Comparison of ENCODE assay signal across 9 mouse cellular contexts in the genomic region with DNA sequence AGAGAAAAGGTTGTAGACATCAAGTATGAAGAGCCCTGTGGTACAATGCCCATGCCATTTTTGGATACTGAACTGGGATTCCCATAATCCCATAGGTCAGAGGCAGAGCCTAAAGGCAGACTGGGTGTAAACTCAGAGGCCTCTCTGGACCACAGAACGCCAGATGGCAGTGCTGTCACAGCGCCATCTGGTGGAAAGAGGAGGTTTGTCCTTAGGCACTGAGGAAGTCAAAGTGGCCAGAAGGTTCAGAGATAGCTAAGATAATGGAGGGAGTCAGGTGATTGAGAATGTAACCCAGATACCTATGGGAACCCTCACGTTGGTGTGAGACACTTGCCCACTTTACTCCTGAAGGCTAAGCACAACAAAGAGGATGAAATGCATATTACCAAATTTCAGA. TPM values are rescaled to one million over a fixed set of nuclear protein-coding genes. Genes with fewer than 3 reads are reported as not detected.
DNase-seq lines count a peak whose midpoint lies in the region; ATAC-seq and TF ChIP-seq lines count a peak whose summit lies in the region.
"Had no signal": no experiment of that assay in that cellular context is flagged by ENCODE, and none has a peak within 500 bp of the region (broad histone marks: within the 10 kb centered on the region; RNA-seq: fewer than 3 reads in every experiment).

No protein-coding gene starts in this region.

- H3K27ac ChIP-seq in kidney, embryonic 16.5 days (ENCODE audit: low read length) = no peak overlapping the region
- H3K27ac ChIP-seq in cortical plate, adult 2 months (ENCODE audit: insufficient read depth, low read length) = no peak overlapping the region
- H3K27ac ChIP-seq: embryonic facial prominence, embryonic 13.5 days had no signal

- WGBS in kidney, embryonic 16.5 days = 3% methylated on average over 3 of the region's 3 CpGs

- H3K27me3 ChIP-seq in kidney, embryonic 16.5 days (ENCODE audit: insufficient read depth, low read length) = no peaks in the 10 kb centered on the region

- peak; percentile 81 for TF ChIP-seq CTCF in cortical plate, adult 2 months (IDR thresholded peaks at IDR 0.05; ENCODE audit: extremely low read depth, insufficient read depth, low read length)

- no peak overlapping the region for H3K9ac ChIP-seq in kidney, embryonic 16.5 days (replicated peaks; ENCODE audit: low read length)
- H3K9ac ChIP-seq: embryonic facial prominence, embryonic 13.5 days had no signal

- TF ChIP-seq POLR2A in cortical plate, adult 2 months (IDR thresholded peaks at IDR 0.05; ENCODE audit: extremely low read depth, insufficient read depth, low read length) = no peak

- no peak; the same call in 1 of the 2 replicates for ATAC-seq in kidney, embryonic 16.5 days (ENCODE audit: low FRiP score, low TSS enrichment)
- ATAC-seq in megakaryocyte progenitor cell, adult 5-6 weeks (replicated peaks; ENCODE audit: poor library complexity) = peak; percentile 90

- H3K4me1 ChIP-seq in kidney, embryonic 16.5 days (ENCODE audit: insufficient read depth, low read length) = no peaks in the 10 kb centered on the region
- H3K4me1 ChIP-seq in cortical plate, adult 2 months (ENCODE audit: control insufficient read depth, insufficient read depth, low read length) = no peaks in the 10 kb centered on the region
- H3K4me1 ChIP-seq: embryonic facial prominence, embryonic 13.5 days had no signal

- H3K4me2 ChIP-seq in kidney, embryonic 16.5 days (replicated peaks; ENCODE audit: low read depth, low read length) = no peak overlapping the region
- H3K4me2 ChIP-seq: embryonic facial prominence, embryonic 13.5 days had no signal

- no peaks in the 10 kb centered on the region for H3K36me3 ChIP-seq in kidney, embryonic 16.5 days (ENCODE audit: insufficient read depth, low read length)
- H3K36me3 ChIP-seq: embryonic facial prominence, embryonic 13.5 days had no signal

- no peaks in the 10 kb centered on the region for H3K9me3 ChIP-seq in kidney, embryonic 16.5 days (ENCODE audit: low read length)
- H3K9me3 ChIP-seq: embryonic facial prominence, embryonic 13.5 days had no signal

- intact Hi-C loops in heart, postnatal 10 days (cut with DNase I) = loop anchor here (1.0 to 5.0 kb wide), 3 partner anchors 30 to 432 kb away; a partner anchor contains a TSS

- DNase-seq in kidney, adult 11 months = peak; percentile 45
- DNase-seq in ZHBTc4 (ENCODE audit: low read depth, low spot score) = peak; percentile 93
- peak; percentile 61 to 77 for DNase-seq in heart, postnatal 10 days
- DNase-seq in layer of hippocampus, postnatal 10 days (ENCODE audit: low spot score in 2 of 2) = peak; percentile 53 to 69
- DNase-seq in spleen, postnatal 14 days (ENCODE audit: low spot score in 2 of 2) = peak; percentile 53 to 74

- H3K4me3 ChIP-seq in kidney, embryonic 16.5 days (ENCODE audit: low read length) = no peak overlapping the region
- no peak overlapping the region for H3K4me3 ChIP-seq in cortical plate, adult 2 months (ENCODE audit: insufficient read depth, low read length)
- H3K4me3 ChIP-seq: embryonic facial prominence, embryonic 13.5 days had no signal

RNA-seq across cellular contexts. Expression of a gene that starts 18.3 kb away (rescaled TPM):
- polyA plus RNA-seq in kidney, embryonic 16.5 days (2015; fragmentation: Nextera tagmentation; extraction: Ambion mirVana) = 6.7 and 7.4 TPM in 2 replicates
- polyA plus RNA-seq in cortical plate, adult 2 months (2012; rRNA removed) = 6.0 and 7.9 TPM in 2 replicates
- total RNA-seq in heart, postnatal 10 days (2021) = not detected
- total RNA-seq in layer of hippocampus, postnatal 10 days (2021) = 10 to 100 TPM; 26.9 to 31.5 TPM
- total RNA-seq in megakaryocyte progenitor cell, adult 5-6 weeks (2015) = 0.29 and 0.62 TPM in 2 replicates
- 2.2 TPM in 1 of 2 replicates, not detected in the other for total RNA-seq in megakaryocyte progenitor cell, adult 5-6 weeks (2017)

RNA-seq across cellular contexts. Expression of a gene that starts 23.1 kb away (rescaled TPM):
- polyA plus RNA-seq in kidney, embryonic 16.5 days (2015; fragmentation: Nextera tagmentation; extraction: Ambion mirVana) = 102 and 108 TPM in 2 replicates
- polyA plus RNA-seq in cortical plate, adult 2 months (2012; rRNA removed) = 52.6 and 54.8 TPM in 2 replicates
- total RNA-seq in heart, postnatal 10 days (2021) = 10 to 100 TPM; 32.9 to 38.2 TPM
- total RNA-seq in layer of hippocampus, postnatal 10 days (2021) = 10 to 100 TPM; 82.2 to 91.8 TPM
- total RNA-seq in megakaryocyte progenitor cell, adult 5-6 weeks (2015) = 57.3 and 76.3 TPM in 2 replicates
- total RNA-seq in megakaryocyte progenitor cell, adult 5-6 weeks (2017) = 62.1 and 66.6 TPM in 2 replicates

RNA-seq across cellular contexts. Expression of a gene that starts 30.3 kb away (rescaled TPM):
- 58.8 and 65.1 TPM in 2 replicates for polyA plus RNA-seq in kidney, embryonic 16.5 days (2015; fragmentation: Nextera tagmentation; extraction: Ambion mirVana)
- 33.0 and 33.3 TPM in 2 replicates for polyA plus RNA-seq in cortical plate, adult 2 months (2012; rRNA removed)
- 10 to 100 TPM; 87.9 to 91.3 TPM for total RNA-seq in heart, postnatal 10 days (2021)
- total RNA-seq in layer of hippocampus, postnatal 10 days (2021) = 10 to 100 TPM; 40.3 to 42.2 TPM
- total RNA-seq in megakaryocyte progenitor cell, adult 5-6 weeks (2015) = 23.5 and 25.0 TPM in 2 replicates
- total RNA-seq in megakaryocyte progenitor cell, adult 5-6 weeks (2017) = 27.4 and 37.2 TPM in 2 replicates

Comparison
In these comparisons a context has a peak if more than half of its experiments do, and no peak if none do; other contexts are left out.
1. RNA of a gene that starts 18.3 kb away (total RNA-seq): 26.9 to 31.5 TPM in layer of hippocampus, postnatal 10 days; 0.29 to 2.2 TPM in megakaryocyte progenitor cell, adult 5-6 weeks and not detected in heart, postnatal 10 days; every median in the first group is over 4 times any median in the second.
2. Peak in every context shown above with its lines, with median percentiles within 50 percentile points of each other: DNase-seq.